Mouse (Mus musculus) layer of hippocampus, adult 18-20 months (tissue): ENCODE results near the gene Vmn1r104. TPM values are rescaled to one million over a fixed set of nuclear protein-coding genes. Genes with fewer than 3 reads are reported as not detected.
"Not testable (repeated sequence)": the region's sequence is repeated elsewhere in the genome, so short reads cannot be mapped to it uniquely, and the experiment has no call there.

ENCODE experiments used
- DNase-seq, 2 experiments: peaks; one replicate each; pipeline ENCODE4 v3.0.0; 2022; ENCODE audit warnings: low spot score in 2 of 2
- long read RNA-seq: library from polyadenylated mRNA; stranded (forward); transcript quantifications from one replicate; pipeline ENCODE4 v2.0.0, GENCODE M21; 2021
- total RNA-seq, 2 experiments: library from RNA; stranded (reverse); gene quantifications; 2 replicates each; pipeline ENCODE4 v1.2.3; 2021

Vmn1r104 gene
- total RNA-seq: not detected
- long read RNA-seq: 0 reads

DNA sequence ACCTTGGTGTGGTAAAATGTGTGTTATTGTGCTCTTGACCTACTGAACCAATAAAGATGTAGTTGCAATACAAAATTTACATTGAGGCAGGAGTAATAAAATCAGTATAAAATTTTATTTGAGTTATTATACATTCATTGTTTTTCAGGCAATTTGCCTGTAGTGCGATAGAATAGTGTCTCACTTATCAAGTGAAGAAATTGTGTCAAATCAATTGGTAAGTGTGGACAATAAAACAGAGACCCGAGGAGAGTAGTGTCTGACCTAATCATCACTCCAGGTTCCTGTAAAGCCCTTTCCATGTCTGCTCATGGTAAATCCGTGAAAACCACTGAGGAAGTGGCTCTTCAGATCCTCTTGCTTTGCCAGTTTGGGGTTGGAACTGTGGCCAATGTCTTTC is at the start of gene Vmn1r104:
TSS of gene Vmn1r104 (plus strand) at position 301 of the 400 bp plus-strand sequence.
- DNase-seq: not testable (repeated sequence)

DNA sequence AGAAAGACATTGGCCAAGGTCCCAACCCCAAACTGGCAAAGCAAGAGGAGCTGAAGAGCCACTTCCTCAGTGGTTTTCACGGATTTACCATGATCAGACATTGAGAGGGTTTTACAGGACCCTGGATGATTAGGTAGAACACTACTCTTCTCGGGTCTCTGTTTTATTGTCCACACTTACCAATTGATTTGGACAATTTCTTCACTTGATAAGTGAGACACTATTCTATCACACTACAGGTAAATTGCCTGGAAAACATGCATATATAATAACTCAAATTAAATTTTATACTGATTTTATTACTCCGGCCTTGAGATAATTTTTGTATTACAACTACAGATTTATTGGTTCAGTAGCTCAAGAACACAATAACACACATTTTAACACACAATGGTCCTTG is 23.2 kb upstream of the Vmn1r104 start, which contains the start of gene Vmn1r103:
TSS of gene Vmn1r103 (minus strand) at position 101 of the 400 bp plus-strand sequence.
- DNase-seq: not testable (repeated sequence)

DNA sequence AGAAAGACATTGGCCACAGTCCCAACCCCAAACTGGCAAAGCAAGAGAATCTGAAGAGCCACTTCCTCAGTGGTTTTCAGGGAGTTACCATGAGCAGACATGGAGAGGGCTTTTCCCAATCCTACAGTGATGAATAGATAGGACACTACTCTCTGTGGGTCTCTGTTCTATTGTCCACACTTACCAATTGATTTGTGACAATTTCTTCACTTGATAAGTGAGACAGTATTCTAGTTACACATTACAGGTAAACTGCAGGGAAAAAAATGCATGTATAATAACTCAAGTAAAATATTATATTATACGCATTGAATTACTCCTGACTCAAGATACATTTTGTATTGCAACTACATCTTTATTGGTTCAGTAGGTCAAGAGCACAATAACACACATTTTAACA is 12.0 kb downstream of the Vmn1r104 start, which contains the start of gene Gm5726:
TSS of gene Gm5726 (minus strand) at position 101 of the 400 bp plus-strand sequence.
- not testable (repeated sequence) for DNase-seq

DNA sequence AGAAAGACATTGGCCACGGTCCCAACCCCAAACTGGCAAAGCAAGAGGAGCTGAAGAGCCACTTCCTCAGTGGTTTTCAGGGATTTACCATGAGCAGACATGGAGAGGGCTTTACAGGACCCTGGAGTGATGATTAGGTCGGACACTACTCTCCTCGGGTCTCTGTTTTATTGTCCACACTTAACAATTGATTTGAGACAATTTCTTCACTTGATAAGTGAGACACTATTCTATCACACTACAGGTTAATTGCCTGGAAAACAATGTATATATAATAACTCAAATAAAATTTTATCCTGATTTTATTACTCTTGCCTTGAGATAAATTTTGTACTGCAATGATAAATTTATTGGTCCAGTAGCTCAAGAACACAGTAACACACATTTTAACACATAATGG is 42.5 kb downstream of the Vmn1r104 start, which contains the start of gene Gm4141:
TSS of gene Gm4141 (minus strand) at position 101 of the 400 bp plus-strand sequence.
- not testable (repeated sequence) for DNase-seq

Other genes starting within 250 kb of the Vmn1r104 start
- gene Gm4133, start 199.8 kb upstream of the Vmn1r104 start, total RNA-seq: not detected
- gene Gm5728, start 158.4 kb upstream of the Vmn1r104 start, total RNA-seq: not detected
- gene Vmn1r100, start 115.9 kb upstream of the Vmn1r104 start, total RNA-seq: not detected
- gene Vmn1r101, start 91.2 kb upstream of the Vmn1r104 start, total RNA-seq: not detected
- not detected for gene Gm10670, start 58.9 kb upstream of the Vmn1r104 start, total RNA-seq
- not detected for gene Vmn1r103, start 23.3 kb upstream of the Vmn1r104 start, total RNA-seq
- not detected for gene Gm5726, start 11.9 kb downstream of the Vmn1r104 start, total RNA-seq
- gene Gm4141, start 42.4 kb downstream of the Vmn1r104 start, total RNA-seq: not detected
- not detected for gene Gm4513, start 65.2 kb downstream of the Vmn1r104 start, total RNA-seq
- not detected for gene Vmn1r107, start 135.1 kb downstream of the Vmn1r104 start, total RNA-seq
- not detected for gene Vmn1r111, start 169.4 kb downstream of the Vmn1r104 start, total RNA-seq
- gene Gm10668, start 196.8 kb downstream of the Vmn1r104 start, total RNA-seq: not detected
- not detected for gene Vmn1r112, start 237.3 kb downstream of the Vmn1r104 start, total RNA-seq